Mouse (Mus musculus) heart, adult 2 months (tissue): ENCODE measurements at regions not wholly inside any gene's neighbourhood (a gene's known extent, or its start where the extent isn't known, plus 50 kb on each side); places are given as distances from the start of the nearest gene placed in this dataset.

Experiments
- CTCF ChIP-seq: fragments of 200-600 bp; IDR thresholded peaks from 2 replicates; pipeline ENCODE4 v1.8.1; 2022; ENCODE audit warnings: antibody characterized with exemption, mild to moderate bottlenecking, moderate library complexity
- EP300 ChIP-seq: fragments of 200-500 bp; IDR thresholded peaks from 2 replicates; pipeline ENCODE4 v1.6.1; 2011; ENCODE audit warnings: low read depth, low read length, control low read depth; ENCODE audit not compliant: insufficient read depth
- POLR2A ChIP-seq: fragments of 200-500 bp; IDR thresholded peaks from 2 replicates; pipeline ENCODE4 v1.6.1; 2011; ENCODE audit warnings: mild to moderate bottlenecking, low read depth, low read length, control low read depth; ENCODE audit not compliant: insufficient read depth

DNA sequence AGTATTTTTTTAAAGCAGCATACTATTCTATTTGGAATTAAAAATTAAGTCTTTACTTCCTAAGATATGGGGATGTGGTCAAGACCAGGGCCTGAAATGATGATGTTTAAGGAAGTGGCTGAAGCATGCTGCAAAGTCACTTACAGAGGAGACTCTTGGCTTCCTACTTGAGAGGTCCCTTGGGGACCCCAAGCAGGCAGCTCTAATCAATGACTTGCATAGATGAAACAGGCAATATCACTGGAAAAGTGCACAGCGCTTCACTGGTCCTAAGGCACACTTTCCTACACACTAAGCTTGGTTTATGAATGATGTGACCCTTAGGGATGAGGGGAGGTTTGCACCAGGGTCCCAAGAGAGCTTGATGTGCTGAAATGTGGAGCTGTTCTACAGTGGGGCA lies 99.2 kb upstream of the Irs2 start:
- TF ChIP-seq POLR2A = no peak
- TF ChIP-seq CTCF = no peak
- no peak for TF ChIP-seq EP300
